Mouse (Mus musculus): ENCODE data around the gene Krtap28-10. TPM values are rescaled to one million over a fixed set of nuclear protein-coding genes. Genes with fewer than 3 reads are reported as not detected.
"Not testable (repeated sequence)": the region's sequence is repeated elsewhere in the genome, so short reads cannot be mapped to it uniquely, and the experiment has no call there.

Gene Krtap28-10
- polyA plus RNA-seq, 1 experiment from 2014 or later, result not detected

- 64% methylated on average over 1 of the region's 1 CpGs for WGBS
- Histone ChIP-seq H3K4me2 (ENCODE audit: low read length) (no peak overlapping the region), H3K4me1 (replicated peaks; ENCODE audit: insufficient read depth, low read length) (no peaks in the 10 kb centered on the region), H3K27me3 (ENCODE audit: insufficient read depth, low read length) (no peaks in the 10 kb centered on the region), H3K36me3 (ENCODE audit: insufficient read depth, low read length) (no peaks in the 10 kb centered on the region), H3K4me3 (replicated peaks; ENCODE audit: low read depth, low read length) (no peak overlapping the region), H3K9ac (ENCODE audit: low read depth, low read length) (no peak overlapping the region), H3K9me3 (replicated peaks; ENCODE audit: low read length) (no peaks in the 10 kb centered on the region), H3K27ac (no peak overlapping the region)
- DNase-seq (ENCODE audit: low spot score) (no peak), ATAC-seq (replicated peaks; ENCODE audit: low FRiP score, low read depth) (no peak)
- no peak for TF ChIP-seq CTCF (IDR thresholded peaks at IDR 0.05; ENCODE audit: low read depth)
Measured at GRCm38 (mm10) chr1:83016556-83016955, 25.7 kb downstream of the Krtap28-10 start.

GRCm38 (mm10) chr1:83015329-83015879 is 26.9 kb downstream of the Krtap28-10 start:
- ATAC-seq (replicated peaks; ENCODE audit: low FRiP score, low read depth) (no peak), DNase-seq (ENCODE audit: low spot score) (no peak)
- no peaks in the 10 kb centered on the region for H3K27me3 ChIP-seq (ENCODE audit: insufficient read depth, low read length)
- H3K9ac ChIP-seq (ENCODE audit: low read depth, low read length), result no peak overlapping the region
- no peak overlapping the region for H3K27ac ChIP-seq
- H3K9me3 ChIP-seq (replicated peaks; ENCODE audit: low read length), result no peaks in the 10 kb centered on the region
- no peak overlapping the region for H3K4me2 ChIP-seq (ENCODE audit: low read length)
- H3K4me1 ChIP-seq (replicated peaks; ENCODE audit: insufficient read depth, low read length), result no peaks in the 10 kb centered on the region
- 81% methylated on average over 10 of the region's 10 CpGs for WGBS
- TF ChIP-seq CTCF (IDR thresholded peaks at IDR 0.05; ENCODE audit: low read depth), result no peak
- H3K4me3 ChIP-seq (replicated peaks; ENCODE audit: low read depth, low read length), result no peak overlapping the region
- no peaks in the 10 kb centered on the region for H3K36me3 ChIP-seq (ENCODE audit: insufficient read depth, low read length)

- Histone ChIP-seq H3K4me3 (replicated peaks; ENCODE audit: low read depth, low read length) (no peak overlapping the region), H3K9ac (ENCODE audit: low read depth, low read length) (no peak overlapping the region), H3K27ac (no peak overlapping the region), H3K27me3 (ENCODE audit: insufficient read depth, low read length) (no peaks in the 10 kb centered on the region), H3K4me2 (ENCODE audit: low read length) (no peak overlapping the region), H3K36me3 (ENCODE audit: insufficient read depth, low read length) (no peaks in the 10 kb centered on the region), H3K4me1 (replicated peaks; ENCODE audit: insufficient read depth, low read length) (no peaks in the 10 kb centered on the region), H3K9me3 (replicated peaks; ENCODE audit: low read length) (no peaks in the 10 kb centered on the region)
- DNase-seq (ENCODE audit: low spot score) (no peak), ATAC-seq (replicated peaks; ENCODE audit: low FRiP score, low read depth) (no peak)
- TF ChIP-seq CTCF (IDR thresholded peaks at IDR 0.05; ENCODE audit: low read depth), result no peak
- 76% methylated on average over 3 of the region's 3 CpGs for WGBS
Measured at GRCm38 (mm10) chr1:83014477-83014876, 27.8 kb downstream of the Krtap28-10 start.

- Histone ChIP-seq H3K4me3 (replicated peaks; ENCODE audit: low read depth, low read length) (no peak overlapping the region), H3K9me3 (replicated peaks; ENCODE audit: low read length) (no peaks in the 10 kb centered on the region), H3K27ac (no peak overlapping the region), H3K4me1 (replicated peaks; ENCODE audit: insufficient read depth, low read length) (no peaks in the 10 kb centered on the region), H3K4me2 (ENCODE audit: low read length) (no peak overlapping the region), H3K36me3 (ENCODE audit: insufficient read depth, low read length) (no peaks in the 10 kb centered on the region), H3K9ac (ENCODE audit: low read depth, low read length) (no peak overlapping the region), H3K27me3 (ENCODE audit: insufficient read depth, low read length) (no peaks in the 10 kb centered on the region)
- no peak for DNase-seq (ENCODE audit: low spot score)
- ATAC-seq (replicated peaks; ENCODE audit: low FRiP score, low read depth), result no peak
- 60% methylated on average over 6 of the region's 6 CpGs for WGBS
- TF ChIP-seq CTCF (IDR thresholded peaks at IDR 0.05; ENCODE audit: low read depth), result no peak
Measured at GRCm38 (mm10) chr1:83007471-83007870, 34.8 kb downstream of the Krtap28-10 start.

DNA sequence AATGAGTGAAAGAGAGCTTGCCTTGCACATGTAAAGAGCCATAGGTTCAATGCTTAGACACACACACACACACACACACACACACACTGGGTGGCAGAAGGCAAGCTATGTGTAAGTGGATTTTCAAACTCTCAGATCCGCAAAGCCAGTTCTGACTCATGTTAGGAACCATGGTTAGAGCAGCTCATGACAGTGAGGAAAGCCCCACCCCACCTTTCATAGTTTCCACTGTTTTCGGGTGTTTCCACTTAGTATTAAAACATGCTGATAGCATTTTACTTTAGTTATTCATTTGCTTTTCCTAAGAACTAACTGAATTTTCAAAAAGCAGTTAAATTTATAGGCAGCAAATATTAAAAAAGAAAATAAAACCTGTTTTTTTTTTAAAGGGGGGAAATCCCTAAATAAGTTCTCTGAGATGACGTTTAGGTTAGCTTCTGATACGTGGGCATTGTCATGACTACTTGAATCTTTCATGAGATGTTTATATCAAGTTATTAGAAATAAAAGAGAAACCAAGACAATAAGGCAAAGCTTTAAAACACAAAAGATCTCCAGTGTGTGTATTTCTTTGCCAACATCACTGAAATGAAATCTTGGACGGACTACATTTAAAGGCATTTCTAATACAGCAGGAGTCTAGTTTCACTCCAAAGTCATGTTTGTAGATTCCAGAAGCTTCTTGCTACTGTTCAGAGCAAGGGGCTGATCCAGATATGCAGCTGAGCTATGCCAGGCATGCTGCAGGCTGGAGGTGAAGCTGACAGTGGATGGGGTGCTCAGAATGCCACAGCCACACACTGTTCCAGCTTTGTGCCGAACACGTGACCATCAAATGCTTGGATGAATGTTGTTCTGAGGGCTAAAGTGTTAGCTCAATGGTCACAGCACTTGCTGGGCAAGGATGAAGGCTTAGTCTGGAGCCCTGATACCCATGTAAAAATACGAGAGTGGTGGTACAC is 35.8 kb downstream of the Krtap28-10 start:
- Histone ChIP-seq H3K27me3 (ENCODE audit: insufficient read depth, low read length) (no peaks in the 10 kb centered on the region), H3K4me2 (ENCODE audit: low read length) (no peak overlapping the region), H3K9me3 (replicated peaks; ENCODE audit: low read length) (no peaks in the 10 kb centered on the region), H3K9ac (ENCODE audit: low read depth, low read length) (no peak overlapping the region), H3K4me3 (replicated peaks; ENCODE audit: low read depth, low read length) (no peak overlapping the region), H3K4me1 (replicated peaks; ENCODE audit: insufficient read depth, low read length) (no peaks in the 10 kb centered on the region), H3K36me3 (ENCODE audit: insufficient read depth, low read length) (no peaks in the 10 kb centered on the region), H3K27ac (no peak overlapping the region)
- ATAC-seq (replicated peaks; ENCODE audit: low FRiP score, low read depth), result no peak
- TF ChIP-seq CTCF (IDR thresholded peaks at IDR 0.05; ENCODE audit: low read depth), result no peak
- DNase-seq (ENCODE audit: low spot score), result no peak
- WGBS, result 82% methylated on average over 8 of the region's 8 CpGs

- 99% methylated on average over 8 of the region's 9 CpGs for WGBS
- not testable (repeated sequence) for H3K4me2 ChIP-seq (ENCODE audit: low read length); H3K9ac ChIP-seq (ENCODE audit: low read depth, low read length); H3K4me3 ChIP-seq (replicated peaks; ENCODE audit: low read depth, low read length); H3K27ac ChIP-seq; H3K9me3 ChIP-seq (replicated peaks; ENCODE audit: low read length); H3K4me1 ChIP-seq (replicated peaks; ENCODE audit: insufficient read depth, low read length); DNase-seq (ENCODE audit: low spot score); H3K27me3 ChIP-seq (ENCODE audit: insufficient read depth, low read length); H3K36me3 ChIP-seq (ENCODE audit: insufficient read depth, low read length); ATAC-seq (replicated peaks; ENCODE audit: low FRiP score, low read depth)
Measured at GRCm38 (mm10) chr1:83000306-83000705, 42.0 kb downstream of the Krtap28-10 start, which contains the start of gene Gm47959. Gm47959 (plus strand) TSS chr1:83000548.
